Mouse (Mus musculus) regulatory T cell (primary cell): Measurements from ENCODE around the gene Aco1.

Source experiments
- in situ Hi-C: fragments of 300-600 bp; cut with MboI, MseI; formaldehyde crosslinking; loops from one replicate; pipeline ENCODE4 v1.15.1; 2025; ENCODE audit warnings: high pct_unique_total_duplicates

Aco1 gene

DNA sequence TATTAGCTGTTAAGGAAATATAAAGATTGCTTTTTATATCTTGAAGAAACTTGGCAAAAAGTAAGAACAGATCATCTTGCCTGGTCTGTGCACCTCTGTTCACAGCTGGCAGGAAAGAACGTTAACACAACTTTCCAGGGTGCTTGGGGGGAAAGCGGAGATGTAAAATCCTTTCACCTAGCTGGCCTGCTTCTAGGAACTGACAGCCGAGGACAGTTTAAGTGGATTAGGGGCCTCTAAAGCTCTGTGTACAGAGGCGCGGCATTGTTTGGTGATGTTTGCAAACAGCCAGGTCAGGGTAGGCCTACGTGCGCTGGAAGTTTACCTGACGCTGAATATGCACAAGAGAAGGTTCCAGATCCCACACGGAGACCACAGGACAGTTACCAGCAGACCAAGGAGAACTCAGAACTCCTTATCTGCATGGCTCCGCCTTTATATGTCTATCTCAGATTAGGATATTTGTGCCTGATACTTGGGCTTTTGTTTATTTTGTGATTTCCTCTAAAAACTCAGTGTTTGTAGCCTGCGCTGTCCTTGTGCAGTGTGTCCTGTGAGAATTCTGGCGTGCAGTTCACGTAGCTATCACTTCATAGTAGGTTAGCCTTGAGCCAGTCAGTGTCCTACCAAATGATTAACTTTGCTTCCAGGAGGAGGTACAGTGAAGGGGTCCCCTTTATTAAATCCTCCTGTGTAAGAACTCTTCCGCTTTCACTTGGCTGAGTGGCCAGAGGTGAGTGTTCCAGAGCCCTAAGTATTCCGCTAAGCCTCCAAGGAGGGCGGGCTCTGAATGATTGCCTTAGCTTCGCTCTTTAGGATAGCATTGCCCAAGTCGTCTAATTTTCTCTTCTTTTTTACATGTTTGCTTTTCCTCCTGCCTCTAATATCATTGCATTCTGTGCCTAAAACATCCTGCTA is 14.0 kb downstream of the Aco1 start:
- in situ Hi-C loops, result no loop called here

DNA sequence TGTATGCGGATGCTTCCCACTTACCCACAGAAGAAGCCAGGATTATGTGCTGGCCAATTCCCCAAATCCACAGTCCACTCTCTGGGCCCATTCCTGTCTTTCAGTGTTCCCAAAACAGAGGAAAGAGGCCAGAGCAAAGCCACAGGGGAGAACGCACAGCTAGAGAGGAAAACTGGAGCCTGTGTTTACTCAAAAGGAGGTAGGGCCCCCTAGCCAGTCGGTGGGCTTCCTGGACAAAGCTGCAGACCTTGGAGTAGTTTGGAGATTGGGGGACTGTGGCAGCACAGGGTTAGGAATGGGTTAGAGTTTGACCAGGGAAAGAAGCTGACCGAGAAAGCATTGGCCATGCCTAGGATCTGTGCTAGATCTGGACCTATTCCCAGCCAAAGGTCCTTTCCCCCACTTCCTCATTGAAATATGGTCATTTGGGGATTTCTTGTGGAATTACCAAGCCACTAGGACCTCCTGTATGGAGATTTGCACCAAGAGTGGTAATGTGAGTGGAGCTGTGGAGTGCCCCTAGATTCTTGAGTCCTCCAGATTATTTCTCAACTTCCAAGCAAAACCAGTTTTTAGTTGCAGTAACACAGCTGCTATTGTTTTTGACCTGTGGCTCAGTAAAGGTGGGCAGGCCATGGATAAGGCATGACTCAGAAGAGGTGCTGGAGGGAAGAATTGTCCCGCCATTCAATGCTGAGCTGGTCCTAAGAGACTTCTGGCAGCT is 14.8 kb downstream of the Aco1 start:
- in situ Hi-C loops, result no loop called here

DNA sequence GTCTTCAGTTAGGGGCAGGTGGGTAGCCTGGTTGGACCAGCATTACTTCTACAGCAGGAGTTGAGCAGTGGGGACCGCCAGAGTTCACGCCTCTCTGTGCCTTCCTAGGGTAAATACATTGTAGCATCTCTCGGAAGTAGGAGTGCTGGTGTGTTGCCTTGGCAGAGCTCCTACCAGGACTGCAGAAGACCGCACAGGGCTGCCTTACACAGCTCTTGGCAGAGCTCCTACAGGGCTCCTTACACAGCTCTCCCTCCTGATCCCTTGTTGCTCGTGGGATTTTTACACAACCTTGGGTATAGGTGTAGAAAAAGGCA is 15.3 kb downstream of the Aco1 start:
- in situ Hi-C loops, result no loop called here

DNA sequence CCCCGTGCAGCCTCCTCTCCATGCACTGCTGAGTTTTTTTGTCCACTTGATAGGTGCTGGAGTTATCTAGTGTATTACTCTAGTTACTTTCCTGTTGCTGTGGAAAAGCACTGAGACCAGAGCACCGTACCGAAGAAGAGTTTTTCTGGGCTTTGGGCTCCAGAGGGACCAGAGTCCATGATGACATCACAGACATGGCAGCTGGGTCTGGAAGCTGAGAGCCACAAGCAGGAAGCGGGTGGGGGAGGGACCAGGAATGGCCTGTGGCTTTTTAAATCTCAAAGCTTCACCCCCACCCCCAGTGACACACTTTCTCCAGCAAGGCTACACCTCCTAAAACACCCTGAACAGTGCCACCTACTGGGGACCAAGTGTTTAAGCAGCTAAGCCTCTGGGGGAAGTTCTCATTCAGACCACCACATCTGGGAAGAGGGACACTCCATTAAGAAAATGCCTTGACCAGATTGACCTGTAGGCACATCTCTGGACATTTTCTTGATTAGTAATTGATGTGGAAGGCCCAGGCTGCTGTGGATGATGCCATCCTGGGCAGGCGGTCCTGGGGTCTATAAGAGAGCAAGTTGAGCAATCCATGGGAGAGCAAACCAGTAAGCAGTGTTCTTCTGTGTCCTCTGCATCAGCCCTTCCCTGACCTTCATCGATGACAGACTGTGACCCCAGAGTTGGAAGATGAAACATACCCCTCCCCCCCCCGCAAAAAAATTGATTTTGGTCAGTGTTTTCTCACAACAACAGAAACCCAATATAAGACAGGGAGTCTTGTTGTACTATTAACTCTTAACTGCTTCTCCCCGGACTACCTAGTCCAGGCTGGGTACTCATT is 17.9 kb downstream of the Aco1 start:
- in situ Hi-C loops, result no loop called here

DNA sequence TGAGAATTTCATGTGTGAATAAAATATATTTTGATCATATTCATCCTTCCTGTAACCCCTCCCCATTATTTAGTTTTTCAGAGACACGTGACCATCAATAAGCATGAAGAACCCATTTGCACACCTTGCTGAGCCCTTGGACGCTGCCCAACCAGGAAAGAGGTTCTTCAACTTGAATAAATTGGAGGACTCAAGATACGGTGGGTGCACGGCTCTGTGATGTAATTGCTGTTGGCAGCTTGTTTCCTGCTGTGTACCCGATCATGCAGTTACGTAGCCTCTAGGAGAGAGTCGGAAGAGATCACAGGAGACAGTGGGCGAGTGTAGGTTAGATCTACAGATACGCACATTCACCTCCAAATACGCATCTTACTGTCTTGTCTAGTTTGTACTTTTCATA is 20.8 kb downstream of the Aco1 start:
- in situ Hi-C loops, result no loop called here

DNA sequence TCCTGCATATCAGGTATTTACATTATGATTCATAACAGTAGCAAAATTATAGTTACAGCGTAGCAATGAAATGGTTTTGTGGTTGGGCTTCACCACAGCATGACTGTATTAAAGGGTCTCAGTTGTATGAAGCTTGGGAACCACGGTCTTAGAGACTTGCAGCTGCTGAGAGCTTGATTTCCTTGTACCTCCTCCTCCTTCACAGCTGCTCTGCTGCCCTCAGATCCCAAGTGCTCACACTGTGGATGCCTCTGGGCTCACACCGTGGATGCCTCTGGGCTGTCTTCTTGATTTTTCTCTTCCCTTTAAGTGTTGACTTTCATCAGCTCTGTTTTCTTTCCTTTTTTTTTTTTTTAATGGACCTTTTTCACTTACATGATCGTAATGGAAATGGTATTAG is 28.6 kb downstream of the Aco1 start:
- in situ Hi-C loops, result no loop called here

DNA sequence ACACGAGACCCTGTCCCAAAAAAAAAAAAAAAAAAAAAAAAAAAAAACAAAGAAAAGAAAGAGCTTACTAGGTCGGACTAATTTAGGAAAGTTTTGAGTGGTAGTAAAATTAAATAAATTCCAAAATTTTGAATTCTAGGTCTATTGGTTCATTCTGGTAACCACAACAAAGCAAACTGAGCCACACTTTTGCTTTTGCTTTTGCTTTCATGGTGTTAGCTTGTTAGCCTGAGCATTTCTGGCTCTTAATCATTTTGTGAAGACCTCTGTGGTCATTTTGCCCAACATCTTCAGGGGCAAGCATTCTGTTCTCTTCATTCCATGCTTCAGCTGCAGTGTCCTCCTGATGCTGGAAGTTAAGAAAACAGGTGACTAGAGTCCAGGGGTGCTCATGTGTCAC is 29.5 kb downstream of the Aco1 start:
- in situ Hi-C loops, result no loop called here

DNA sequence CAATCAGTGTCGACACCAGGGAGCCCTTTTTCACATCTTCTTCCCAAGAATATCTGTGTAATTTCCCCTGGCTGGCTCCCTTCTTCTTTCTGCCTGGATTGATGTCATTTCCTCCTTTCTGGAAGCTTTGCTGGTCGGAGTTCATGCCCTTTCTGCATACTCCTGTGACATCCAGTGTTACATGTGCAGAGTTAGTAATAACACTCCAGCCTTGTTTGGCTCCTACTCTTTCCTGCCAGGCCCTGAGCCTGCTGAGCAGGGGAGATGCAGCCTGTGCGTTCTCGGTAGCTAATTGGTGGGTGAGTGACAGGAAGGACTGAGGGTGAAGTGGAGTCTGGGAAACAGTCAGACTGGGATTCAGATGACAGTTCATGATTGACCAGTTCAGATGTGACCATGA is 31.4 kb downstream of the Aco1 start:
- in situ Hi-C loops, result no loop called here

DNA sequence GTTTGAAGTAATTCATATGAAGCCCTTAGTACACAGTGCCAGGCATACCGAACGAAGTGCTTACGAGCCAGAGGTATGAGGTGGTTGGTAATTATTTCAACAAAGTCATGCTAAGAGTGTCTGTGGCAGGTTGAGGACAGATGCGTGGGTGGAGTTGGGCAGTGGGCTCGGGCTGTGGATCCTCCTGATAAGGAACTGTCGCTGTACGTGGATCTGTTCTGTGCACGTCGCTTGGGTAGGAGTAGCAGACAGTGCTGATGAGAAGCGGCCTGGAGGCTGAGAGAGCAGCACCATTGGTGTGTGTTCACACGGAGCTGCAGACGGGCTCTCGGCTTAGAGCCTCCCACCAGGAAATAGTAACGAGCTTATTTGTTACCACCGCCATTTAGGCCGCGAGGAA is 35.7 kb downstream of the Aco1 start:
- in situ Hi-C loops, result no loop called here

DNA sequence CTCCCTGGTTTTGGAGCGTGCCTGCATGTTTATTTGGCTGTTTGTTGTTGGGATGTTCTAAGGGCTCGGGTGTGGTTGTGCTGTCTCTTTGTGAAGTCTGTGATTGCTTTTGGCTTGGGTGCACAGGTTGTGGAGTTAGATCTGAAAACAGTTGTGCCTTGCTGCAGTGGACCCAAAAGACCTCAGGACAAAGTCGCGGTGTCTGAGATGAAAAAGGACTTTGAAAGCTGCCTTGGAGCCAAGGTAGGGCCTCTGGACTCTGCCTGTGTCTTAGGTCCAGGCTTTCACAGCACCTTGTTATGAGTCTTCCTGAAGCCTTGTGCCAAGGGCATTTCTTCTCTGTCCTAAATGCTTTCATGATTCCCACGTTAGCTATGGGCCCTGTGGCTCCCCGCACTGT is 37.2 kb downstream of the Aco1 start:
- in situ Hi-C loops, result no loop called here

DNA sequence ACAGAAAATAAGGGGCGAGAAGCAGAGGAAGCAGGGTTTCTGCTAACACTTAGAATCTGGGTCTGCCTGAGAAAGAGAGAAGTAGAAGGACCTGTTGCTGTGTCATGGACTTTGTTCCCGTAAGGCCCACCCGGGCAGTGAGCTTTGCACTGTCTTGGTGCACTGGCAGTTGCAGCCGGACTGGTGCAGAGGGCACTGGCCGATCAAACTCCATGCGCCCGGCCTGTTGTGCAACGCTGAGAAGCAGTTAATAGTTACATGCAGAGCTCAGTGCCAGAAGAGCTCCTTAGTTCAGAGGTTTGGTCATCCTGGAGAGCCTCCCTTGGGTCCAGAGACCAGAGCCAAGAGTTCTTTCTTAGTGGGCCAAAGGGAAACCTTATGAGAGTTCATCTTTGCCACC is 38.8 kb downstream of the Aco1 start:
- in situ Hi-C loops, result no loop called here

DNA sequence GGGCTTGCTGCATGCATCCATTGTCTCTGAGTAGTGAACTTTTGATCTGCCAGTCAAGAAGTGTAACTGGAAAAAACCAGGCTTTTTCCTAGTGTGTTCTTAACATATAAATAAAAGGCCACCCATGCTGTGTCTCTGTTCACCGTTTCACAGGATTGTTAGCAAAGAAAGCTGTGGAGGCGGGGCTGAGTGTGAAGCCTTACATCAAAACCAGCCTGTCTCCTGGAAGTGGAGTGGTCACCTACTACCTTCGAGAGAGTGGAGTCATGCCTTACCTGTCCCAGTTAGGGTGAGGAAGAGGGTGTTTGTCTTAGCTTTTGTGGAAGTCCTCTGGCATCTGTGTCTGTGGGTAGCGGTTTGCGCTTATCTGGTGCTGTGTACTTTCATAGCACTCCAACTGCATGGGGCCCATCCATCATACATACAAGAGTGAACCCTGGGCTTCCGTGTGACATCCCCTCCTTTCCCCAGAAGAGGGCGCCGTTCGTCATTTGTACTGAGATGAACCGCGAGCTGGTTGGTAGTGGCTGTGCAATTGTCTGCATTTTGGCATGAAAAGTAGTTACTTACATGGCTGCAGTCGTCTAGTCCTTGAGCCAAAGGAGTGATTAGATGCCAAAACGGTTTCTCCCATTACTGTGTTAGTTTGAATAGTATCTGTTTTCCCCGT is 39.9 kb downstream of the Aco1 start:
- in situ Hi-C loops, result no loop called here

DNA sequence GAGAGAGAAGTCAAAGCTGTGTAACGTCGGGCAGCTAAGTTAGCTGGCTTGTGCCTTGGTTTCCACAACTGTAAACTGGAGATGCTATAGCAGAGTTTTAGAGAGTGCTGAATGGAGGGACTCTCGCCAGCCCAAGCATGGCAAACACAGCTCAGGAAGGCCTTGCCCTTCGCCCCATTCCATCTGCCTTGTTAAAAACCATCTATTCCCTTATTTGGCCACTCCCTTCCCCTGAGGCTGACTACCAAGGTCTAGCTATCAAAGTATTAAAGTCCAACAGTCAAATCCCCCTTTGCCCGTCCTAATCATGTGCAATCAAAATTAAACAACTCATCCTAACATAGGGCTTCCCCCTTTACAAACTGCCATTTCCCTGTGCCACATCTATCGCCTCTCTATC is 40.9 kb downstream of the Aco1 start:
- in situ Hi-C loops, result no loop called here

DNA sequence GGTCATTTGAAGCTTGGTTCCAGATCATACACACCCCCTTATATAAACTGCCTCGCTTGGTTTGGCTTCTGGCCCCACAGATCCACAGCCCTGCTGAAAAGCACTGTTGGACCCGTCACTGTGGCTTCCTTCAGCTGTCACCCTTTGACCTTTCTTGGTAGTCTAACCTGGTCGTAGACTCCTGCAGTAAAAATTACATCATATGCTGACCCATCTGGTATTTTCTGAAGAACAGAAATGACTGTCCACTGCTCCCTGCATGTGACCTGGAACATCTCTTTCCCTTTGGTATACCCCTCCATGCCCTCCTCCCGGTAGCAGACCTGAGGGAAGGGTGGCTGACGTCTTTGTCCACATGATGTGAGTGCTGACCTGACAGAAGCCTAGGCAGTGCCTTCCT is 41.6 kb downstream of the Aco1 start:
- in situ Hi-C loops, result no loop called here

DNA sequence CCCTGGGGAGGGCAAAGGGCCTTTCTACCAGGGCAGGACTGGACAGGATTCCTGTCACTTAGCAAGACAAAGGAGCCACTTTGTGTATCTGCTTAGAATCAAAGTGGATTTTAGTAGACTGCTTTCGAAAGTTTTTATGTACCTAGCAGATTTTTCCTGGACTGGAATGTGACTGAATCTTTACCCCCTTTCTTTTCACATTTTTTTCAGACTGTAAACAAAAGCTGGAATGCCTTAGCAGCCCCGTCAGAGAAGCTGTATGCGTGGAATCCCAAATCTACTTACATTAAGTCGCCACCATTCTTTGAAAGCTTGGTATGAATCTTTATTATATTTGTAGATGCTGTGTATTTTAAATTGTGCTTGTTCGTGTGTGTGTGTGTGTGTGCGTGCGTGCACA is 45.1 kb downstream of the Aco1 start:
- in situ Hi-C loops, result no loop called here

DNA sequence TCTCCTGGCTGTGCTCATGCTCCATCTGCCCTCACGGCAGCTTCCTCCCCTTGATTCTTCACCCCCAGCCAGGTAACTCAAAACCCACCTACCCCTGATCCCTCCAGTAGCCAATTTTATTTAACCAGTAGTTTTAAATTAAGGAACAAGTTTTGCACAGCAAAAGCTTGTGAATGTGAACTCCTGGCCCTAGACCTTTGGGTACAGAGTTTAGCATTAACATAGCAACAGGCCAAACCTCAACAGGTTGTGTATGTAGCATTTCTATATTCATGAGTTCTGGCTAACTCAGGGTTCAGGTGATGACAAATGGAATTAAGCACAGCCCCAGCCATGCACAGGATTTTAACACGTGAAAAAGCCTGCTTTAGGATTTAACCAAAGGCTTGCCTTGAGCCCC is 49.4 kb downstream of the Aco1 start:
- in situ Hi-C loops, result no loop called here

DNA sequence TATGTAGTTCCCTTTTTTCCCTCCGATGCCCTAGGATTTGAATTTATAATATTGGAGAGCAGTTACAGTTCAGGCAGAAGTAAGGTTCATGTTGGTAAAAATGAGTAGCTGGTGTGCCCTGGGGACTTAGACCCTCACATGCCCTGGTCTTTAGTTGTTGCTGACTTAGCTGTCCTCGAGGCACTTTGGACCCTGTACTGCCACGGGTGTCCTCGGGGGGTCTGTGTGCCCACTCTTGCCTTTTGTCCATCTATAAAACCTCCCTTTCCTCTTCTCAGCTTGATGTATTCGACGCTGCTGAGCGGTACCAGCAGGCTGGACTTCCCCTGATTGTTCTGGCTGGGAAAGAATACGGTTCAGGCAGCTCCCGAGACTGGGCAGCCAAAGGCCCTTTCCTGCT is 50.6 kb downstream of the Aco1 start:
- in situ Hi-C loops, result no loop called here

DNA sequence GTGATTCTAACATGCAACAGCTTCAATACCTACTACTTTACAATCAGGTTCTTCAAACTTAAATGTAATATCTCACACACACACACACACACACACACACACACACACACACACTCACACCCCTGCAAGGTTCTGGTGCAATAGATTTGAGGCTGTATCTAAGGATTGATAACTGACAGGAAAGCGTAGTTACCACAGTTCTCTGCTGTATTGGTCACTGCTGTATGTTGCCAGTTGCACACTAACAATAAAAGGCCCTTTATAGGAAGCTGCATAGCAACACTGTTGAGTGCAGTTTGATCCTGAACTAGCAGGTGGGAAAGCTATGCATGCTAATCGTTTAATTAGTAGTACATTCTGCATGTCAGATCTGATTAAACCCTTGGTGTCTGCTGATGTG is 52.5 kb downstream of the Aco1 start:
- in situ Hi-C loops, result no loop called here

DNA sequence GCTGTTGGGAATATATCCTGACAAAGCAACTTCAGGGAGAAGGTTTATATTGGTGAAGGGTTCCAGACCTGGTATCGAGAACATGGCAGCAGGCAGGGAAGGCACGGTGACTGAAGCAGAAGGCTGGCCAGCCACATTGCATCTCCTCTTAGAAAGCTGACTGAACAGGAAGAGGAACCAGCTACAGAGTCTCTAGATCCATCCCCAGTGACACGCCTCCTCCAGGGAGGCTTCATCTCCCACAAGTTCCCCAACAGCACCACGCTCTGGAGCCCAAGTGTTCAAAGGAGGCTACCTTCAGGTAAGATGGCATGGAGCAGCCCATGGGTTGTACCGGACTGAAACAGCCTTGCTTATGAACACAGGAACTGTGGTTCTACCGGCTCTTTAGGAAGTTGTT is 59.3 kb downstream of the Aco1 start:
- in situ Hi-C loops, result no loop called here

DNA sequence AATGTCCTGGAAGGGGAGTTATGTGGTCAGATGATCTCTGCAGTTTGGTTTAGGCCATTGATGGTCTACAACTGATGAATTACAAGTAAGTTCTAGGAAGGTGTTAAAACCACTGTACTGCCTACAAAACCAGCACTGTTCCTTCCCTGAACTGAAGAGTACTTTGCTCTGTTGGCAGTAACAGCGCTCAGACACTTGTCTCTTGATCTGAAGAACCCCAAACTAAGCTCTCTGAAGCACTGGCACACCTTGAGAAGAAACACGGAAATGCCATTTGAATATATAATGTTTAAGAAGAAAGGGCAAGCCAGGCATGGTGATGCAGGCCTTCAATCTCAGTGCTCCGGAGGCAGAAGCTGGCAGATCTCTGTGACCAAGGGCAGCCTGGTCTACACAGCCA is 61.5 kb downstream of the Aco1 start:
- in situ Hi-C loops, result no loop called here

DNA sequence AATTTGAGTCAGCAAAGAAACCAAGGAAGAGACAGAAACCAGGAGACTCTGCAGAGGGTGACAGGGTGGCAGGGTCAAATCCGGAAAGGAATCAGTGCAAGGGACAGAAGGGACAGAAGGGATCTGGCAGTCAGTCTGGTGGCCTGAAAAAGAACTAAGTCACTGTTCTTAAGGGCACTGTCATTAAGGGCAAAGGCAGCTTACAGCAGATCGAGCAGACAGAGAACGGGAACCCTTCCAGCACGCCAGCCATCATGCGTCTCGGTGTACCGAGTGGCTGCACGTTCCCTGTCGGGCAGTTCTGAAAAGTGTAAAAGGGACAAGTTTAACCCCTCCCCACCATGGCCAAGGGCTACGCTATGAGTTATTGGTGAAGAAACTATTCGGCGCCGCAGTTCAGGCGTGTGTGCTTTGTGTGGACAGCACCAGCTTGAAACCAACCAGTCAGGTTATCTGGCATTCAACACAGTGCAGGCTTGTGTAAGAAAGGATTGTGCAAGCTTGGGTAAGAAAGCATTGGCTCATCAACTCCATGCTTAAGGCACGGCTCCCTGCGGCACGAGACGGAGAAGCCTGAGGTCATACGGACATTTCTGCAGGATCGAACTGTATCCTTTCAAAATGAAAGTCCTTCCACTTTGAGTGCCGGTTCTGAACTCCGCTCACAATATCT is 62.5 kb downstream of the Aco1 start:
- in situ Hi-C loops, result no loop called here
